Mouse (Mus musculus): ENCODE measurements around the gene Fos. TPM values are rescaled to one million over a fixed set of nuclear protein-coding genes. Genes with fewer than 3 reads are reported as not detected.
A peak's percentile ranks its signal among the peaks of the same experiment; 100 is the strongest.

Gene Fos
- polyA plus RNA-seq, 1 experiment from 2014 or later: 1.6 TPM

DNA sequence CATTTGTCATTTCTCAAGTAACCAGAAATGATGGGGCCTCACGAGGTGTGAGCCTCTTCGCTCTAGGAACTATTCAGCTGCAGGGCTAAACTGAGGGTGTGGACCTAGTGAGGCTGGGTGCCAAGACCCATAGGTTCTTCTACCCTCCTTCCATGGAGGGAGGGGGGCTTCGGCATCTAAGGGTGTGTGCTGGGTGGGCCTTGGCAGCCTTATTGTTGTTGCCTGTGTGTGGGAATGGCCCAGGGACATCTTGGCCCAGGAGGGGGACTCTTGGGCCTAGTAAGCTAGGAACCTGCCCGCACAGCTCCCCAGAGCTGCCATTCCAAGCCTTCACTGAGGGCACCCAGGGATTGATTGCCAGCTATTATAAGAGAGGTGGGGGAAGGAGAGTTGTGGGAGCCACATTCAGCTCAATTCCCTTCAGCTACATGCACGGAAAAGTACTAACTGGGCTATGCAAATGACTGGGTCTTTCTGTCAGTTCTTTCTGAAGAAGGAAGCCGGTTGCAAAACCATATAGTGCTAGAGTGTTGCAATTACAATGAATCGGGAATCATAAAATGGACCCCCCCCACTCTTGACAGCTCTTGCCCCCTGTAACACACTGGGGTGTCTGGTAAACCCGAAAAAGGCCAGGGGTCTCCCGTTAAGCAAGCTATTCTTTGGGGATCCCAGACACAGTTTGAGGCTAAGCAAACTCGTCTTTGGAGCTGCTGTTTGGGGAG lies 16.6 kb downstream of the Fos start:
- Histone ChIP-seq H3K9me3 (replicated peaks; ENCODE audit: control insufficient read depth, low read length) (no peaks in the 10 kb centered on the region), H3K4me1 (ENCODE audit: control insufficient read depth, low read depth, low read length) (peaks cover 17% of the 10 kb centered on the region), H3K4me3 (ENCODE audit: low read depth, low read length) (no peak overlapping the region), H3K4me2 (ENCODE audit: low read depth, low read length) (no peak overlapping the region), H3K9ac (ENCODE audit: low read depth, low read length) (no peak overlapping the region), H3K27me3 (ENCODE audit: control insufficient read depth, insufficient read depth, low read depth, low read length) (peaks cover 21% of the 10 kb centered on the region), H3K27ac (ENCODE audit: low read length) (peak overlapping the region; percentile 54), H3K36me3 (ENCODE audit: control insufficient read depth, insufficient read depth) (no peaks in the 10 kb centered on the region)
- 50% methylated on average over 10 of the region's 10 CpGs for WGBS (ENCODE audit: insufficient replicate concordance)
- ATAC-seq (ENCODE audit: low read depth): no peak

DNA sequence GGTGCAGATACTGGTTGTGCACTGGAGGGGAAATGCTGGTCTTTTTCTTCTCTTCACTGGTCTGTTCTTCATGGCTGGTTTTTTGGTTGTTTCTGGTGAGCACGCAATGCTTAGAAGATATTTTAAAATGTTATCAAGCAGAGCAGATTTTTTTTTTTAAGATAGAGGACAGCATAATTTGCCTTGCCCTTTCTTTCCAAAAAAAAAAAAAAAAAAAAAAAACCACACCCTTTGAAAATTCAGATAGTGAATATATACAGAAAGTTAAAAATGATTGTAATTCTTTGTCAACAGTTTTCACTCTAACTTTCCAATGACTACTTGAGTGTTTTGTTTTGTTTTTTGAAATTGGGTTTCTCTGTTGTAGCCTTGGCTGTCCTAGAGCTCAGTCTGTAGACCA lies 17.3 kb downstream of the Fos start:
- Histone ChIP-seq H3K9ac (ENCODE audit: low read depth, low read length) (no peak overlapping the region), H3K9me3 (replicated peaks; ENCODE audit: control insufficient read depth, low read length) (no peaks in the 10 kb centered on the region), H3K4me1 (ENCODE audit: control insufficient read depth, low read depth, low read length) (peaks cover 12% of the 10 kb centered on the region), H3K36me3 (ENCODE audit: control insufficient read depth, insufficient read depth) (no peaks in the 10 kb centered on the region), H3K4me2 (ENCODE audit: low read depth, low read length) (no peak overlapping the region), H3K27me3 (ENCODE audit: control insufficient read depth, insufficient read depth, low read depth, low read length) (peaks cover 21% of the 10 kb centered on the region), H3K27ac (ENCODE audit: low read length) (peak overlapping the region; percentile 23; the same call in 1 of the 2 replicates), H3K4me3 (ENCODE audit: low read depth, low read length) (no peak overlapping the region)
- 26% methylated on average over 1 of the region's 1 CpGs for WGBS (ENCODE audit: insufficient replicate concordance)
- no peak for ATAC-seq (ENCODE audit: low read depth)

DNA sequence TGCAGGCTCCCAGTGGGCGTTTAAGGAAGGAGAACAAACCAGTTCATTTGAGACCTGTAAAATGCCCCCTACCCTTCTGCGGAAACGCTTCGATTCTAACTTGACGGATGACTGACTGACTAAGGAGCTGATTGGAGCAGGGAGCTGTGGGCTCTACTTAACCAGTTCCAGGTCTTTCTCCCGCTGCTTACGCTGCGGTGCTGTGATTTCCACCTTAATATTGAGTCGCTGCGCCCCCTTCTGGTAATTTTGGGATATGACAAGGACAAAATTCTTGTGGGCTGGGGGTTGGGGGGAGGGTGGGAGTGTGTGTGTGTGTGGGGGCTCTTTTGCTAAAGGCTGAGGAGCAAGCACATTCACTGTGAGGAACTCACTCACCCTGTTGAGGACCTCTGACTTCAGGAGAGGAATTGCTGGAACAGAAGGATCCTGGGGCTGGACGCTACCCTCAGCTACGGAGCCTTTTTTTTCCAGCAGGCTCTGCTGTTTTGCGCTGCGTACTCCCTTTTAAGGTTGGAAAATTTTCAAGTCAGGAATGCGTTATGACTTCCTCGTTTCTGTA lies 18.5 kb downstream of the Fos start:
- Histone ChIP-seq H3K36me3 (ENCODE audit: control insufficient read depth, insufficient read depth) (no peaks in the 10 kb centered on the region), H3K27me3 (ENCODE audit: control insufficient read depth, insufficient read depth, low read depth, low read length) (peaks cover 15% of the 10 kb centered on the region), H3K4me1 (ENCODE audit: control insufficient read depth, low read depth, low read length) (peaks cover 5% of the 10 kb centered on the region), H3K9ac (ENCODE audit: low read depth, low read length) (no peak overlapping the region), H3K4me2 (ENCODE audit: low read depth, low read length) (peak overlapping the region; percentile 2; the same call in 1 of the 2 replicates), H3K9me3 (replicated peaks; ENCODE audit: control insufficient read depth, low read length) (no peaks in the 10 kb centered on the region), H3K4me3 (ENCODE audit: low read depth, low read length) (no peak overlapping the region), H3K27ac (ENCODE audit: low read length) (no peak overlapping the region)
- no peak for ATAC-seq (ENCODE audit: low read depth)
- WGBS (ENCODE audit: insufficient replicate concordance): 22% methylated on average over 16 of the region's 16 CpGs

DNA sequence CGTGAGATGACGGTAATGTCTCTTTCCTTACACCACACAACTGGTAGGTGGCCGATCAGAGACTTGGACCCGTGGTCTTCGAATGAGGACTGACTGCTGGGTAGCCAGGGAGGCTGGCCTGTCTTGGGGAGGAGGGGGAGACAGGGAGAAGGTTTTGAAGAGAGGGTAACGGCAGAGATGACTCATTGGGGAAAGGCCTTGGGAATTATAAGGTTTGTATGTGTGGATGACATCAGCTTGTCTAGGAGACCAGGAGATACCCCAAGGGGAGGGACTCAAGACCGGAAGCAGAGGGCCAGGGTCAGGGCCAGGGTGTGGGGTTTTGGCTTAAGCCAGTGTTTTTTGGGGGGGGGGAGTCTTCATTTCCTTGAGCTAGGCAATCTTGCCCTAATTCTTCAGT lies 22.6 kb downstream of the Fos start:
- H3K9me3 ChIP-seq (replicated peaks; ENCODE audit: control insufficient read depth, low read length): no peaks in the 10 kb centered on the region
- H3K4me3 ChIP-seq (ENCODE audit: low read depth, low read length): no peak overlapping the region
- ATAC-seq (ENCODE audit: low read depth): no peak
- H3K27ac ChIP-seq (ENCODE audit: low read length): no peak overlapping the region
- no peaks in the 10 kb centered on the region; the same call in 1 of the 2 replicates for H3K4me1 ChIP-seq (ENCODE audit: control insufficient read depth, low read depth, low read length)
- 66% methylated on average over 7 of the region's 7 CpGs for WGBS (ENCODE audit: insufficient replicate concordance)
- no peaks in the 10 kb centered on the region for H3K36me3 ChIP-seq (ENCODE audit: control insufficient read depth, insufficient read depth)
- H3K9ac ChIP-seq (ENCODE audit: low read depth, low read length): no peak overlapping the region
- H3K27me3 ChIP-seq (ENCODE audit: control insufficient read depth, insufficient read depth, low read depth, low read length): no peaks in the 10 kb centered on the region
- no peak overlapping the region for H3K4me2 ChIP-seq (ENCODE audit: low read depth, low read length)

DNA sequence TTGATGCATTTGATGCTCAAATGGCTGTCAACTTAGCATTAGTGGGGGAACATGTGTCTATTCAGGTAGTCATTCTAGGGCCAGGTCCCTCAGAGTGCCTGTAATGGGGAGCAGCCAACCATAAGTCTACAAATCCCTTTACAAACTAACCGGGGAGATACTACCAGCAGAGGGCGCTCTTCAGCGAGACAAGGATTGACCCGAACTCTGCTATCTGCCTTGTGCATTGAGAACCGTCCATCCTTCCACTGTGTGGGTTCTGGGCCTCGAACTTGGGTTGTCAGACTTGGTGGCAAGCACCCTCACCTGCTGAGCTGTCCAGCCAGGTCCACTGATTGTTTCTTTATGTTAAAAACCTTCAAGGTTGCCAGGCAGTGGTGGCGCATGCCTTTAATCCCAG lies 23.1 kb downstream of the Fos start:
- Histone ChIP-seq H3K4me2 (ENCODE audit: low read depth, low read length) (no peak overlapping the region), H3K27ac (ENCODE audit: low read length) (no peak overlapping the region), H3K27me3 (ENCODE audit: control insufficient read depth, insufficient read depth, low read depth, low read length) (no peaks in the 10 kb centered on the region), H3K4me3 (ENCODE audit: low read depth, low read length) (no peak overlapping the region), H3K9me3 (replicated peaks; ENCODE audit: control insufficient read depth, low read length) (no peaks in the 10 kb centered on the region), H3K36me3 (ENCODE audit: control insufficient read depth, insufficient read depth) (no peaks in the 10 kb centered on the region), H3K9ac (ENCODE audit: low read depth, low read length) (no peak overlapping the region), H3K4me1 (ENCODE audit: control insufficient read depth, low read depth, low read length) (no peaks in the 10 kb centered on the region; the same call in 1 of the 2 replicates)
- WGBS (ENCODE audit: insufficient replicate concordance): 14% methylated on average over 7 of the region's 7 CpGs
- ATAC-seq (ENCODE audit: low read depth): 0 out of 2 replicates have a peak, but pooled peaks have one; percentile 37

DNA sequence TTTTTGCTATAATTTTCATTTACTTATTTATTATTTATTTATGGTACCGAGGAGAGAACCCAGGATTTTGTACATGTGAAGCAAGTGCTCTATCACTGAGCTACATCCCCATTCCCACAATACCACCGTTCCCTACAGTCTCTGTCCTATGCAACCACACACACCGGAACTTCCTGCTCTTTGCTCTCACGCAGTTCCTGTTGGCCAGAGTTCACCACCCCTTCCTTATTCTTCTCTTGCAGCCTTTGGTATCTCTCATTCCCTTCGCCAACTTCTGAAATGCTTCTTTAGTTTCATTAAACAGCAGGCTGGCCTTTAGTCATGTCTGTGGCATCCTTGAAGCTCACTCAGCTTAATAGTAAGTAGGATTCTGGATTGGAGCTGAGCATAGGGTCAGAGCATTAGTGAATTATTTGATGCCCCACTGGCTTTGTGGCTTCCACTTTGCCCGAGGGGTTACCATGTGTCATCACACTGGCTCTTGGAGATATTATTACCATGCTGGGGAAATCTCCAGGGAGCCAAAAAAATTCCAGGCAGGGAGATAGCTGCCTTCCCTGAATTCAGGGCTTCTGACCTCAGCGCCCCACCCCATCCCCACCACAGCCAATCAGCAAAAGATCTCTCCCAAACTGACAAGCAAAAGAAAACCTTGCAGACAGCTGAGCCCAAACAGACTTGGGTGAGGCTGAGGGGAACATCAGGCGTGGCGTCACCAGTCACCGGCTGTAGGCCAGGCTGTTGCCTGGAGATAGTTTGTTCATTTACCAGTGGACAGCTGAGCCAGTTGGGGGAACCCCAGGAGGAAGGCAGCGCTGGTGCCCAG lies 23.8 kb downstream of the Fos start:
- H3K27ac ChIP-seq (ENCODE audit: low read length): no peak overlapping the region
- no peaks in the 10 kb centered on the region for H3K36me3 ChIP-seq (ENCODE audit: control insufficient read depth, insufficient read depth)
- no peaks in the 10 kb centered on the region for H3K27me3 ChIP-seq (ENCODE audit: control insufficient read depth, insufficient read depth, low read depth, low read length)
- 28% methylated on average over 11 of the region's 11 CpGs for WGBS (ENCODE audit: insufficient replicate concordance)
- no peak overlapping the region for H3K4me3 ChIP-seq (ENCODE audit: low read depth, low read length)
- no peak overlapping the region for H3K4me2 ChIP-seq (ENCODE audit: low read depth, low read length)
- H3K9ac ChIP-seq (ENCODE audit: low read depth, low read length): no peak overlapping the region
- no peaks in the 10 kb centered on the region for H3K4me1 ChIP-seq (ENCODE audit: control insufficient read depth, low read depth, low read length)
- H3K9me3 ChIP-seq (replicated peaks; ENCODE audit: control insufficient read depth, low read length): no peaks in the 10 kb centered on the region
- ATAC-seq (ENCODE audit: low read depth): no peak

DNA sequence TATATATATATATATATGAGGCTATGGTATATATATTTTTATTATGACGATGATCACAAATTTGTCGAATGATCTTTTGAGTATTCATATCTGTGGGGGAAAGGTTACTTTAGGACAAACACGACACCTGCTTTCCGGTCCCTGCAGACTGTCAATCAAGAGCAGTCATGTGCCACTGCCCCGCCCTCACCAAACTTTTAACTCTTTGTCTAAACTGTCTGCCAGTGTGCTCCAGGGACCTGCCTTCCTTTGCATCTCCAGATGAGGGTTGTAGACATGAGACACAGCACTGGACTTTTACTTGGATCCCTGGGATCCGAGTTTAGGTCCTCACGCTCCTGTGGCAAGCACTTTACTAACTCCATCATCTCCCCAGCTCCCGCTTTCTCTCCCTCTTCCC lies 25.3 kb downstream of the Fos start:
- H3K27me3 ChIP-seq (ENCODE audit: control insufficient read depth, insufficient read depth, low read depth, low read length): no peaks in the 10 kb centered on the region
- ATAC-seq (ENCODE audit: low read depth): no peak
- no peaks in the 10 kb centered on the region for H3K36me3 ChIP-seq (ENCODE audit: control insufficient read depth, insufficient read depth)
- no peak overlapping the region for H3K27ac ChIP-seq (ENCODE audit: low read length)
- H3K4me2 ChIP-seq (ENCODE audit: low read depth, low read length): no peak overlapping the region
- H3K4me3 ChIP-seq (ENCODE audit: low read depth, low read length): no peak overlapping the region
- 63% methylated on average over 8 of the region's 8 CpGs for WGBS (ENCODE audit: insufficient replicate concordance)
- H3K9me3 ChIP-seq (replicated peaks; ENCODE audit: control insufficient read depth, low read length): no peaks in the 10 kb centered on the region
- no peaks in the 10 kb centered on the region for H3K4me1 ChIP-seq (ENCODE audit: control insufficient read depth, low read depth, low read length)
- no peak overlapping the region for H3K9ac ChIP-seq (ENCODE audit: low read depth, low read length)

DNA sequence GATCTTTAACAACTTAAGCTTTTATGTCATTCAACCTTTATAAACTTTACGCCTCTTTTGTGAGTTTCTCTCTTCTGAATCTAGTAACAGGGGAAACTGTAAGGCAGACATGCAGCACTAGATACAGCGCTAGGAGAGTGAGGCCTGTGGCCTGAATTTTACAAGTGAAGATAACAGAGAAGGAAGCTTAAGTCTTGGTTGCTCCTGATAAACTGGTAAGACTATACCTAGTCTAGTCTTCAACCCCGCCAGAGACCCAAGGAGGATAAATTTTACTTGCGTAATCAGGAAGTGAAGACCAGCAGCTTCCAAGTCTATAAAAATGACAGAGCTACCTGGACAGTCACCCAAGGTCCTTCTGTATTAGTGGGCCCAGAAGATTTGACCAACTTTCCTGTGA lies 29.0 kb downstream of the Fos start:
- H3K27ac ChIP-seq (ENCODE audit: low read length): no peak overlapping the region
- no peak overlapping the region for H3K9ac ChIP-seq (ENCODE audit: low read depth, low read length)
- H3K4me1 ChIP-seq (ENCODE audit: control insufficient read depth, low read depth, low read length): no peaks in the 10 kb centered on the region
- H3K4me3 ChIP-seq (ENCODE audit: low read depth, low read length): no peak overlapping the region
- no peaks in the 10 kb centered on the region for H3K36me3 ChIP-seq (ENCODE audit: control insufficient read depth, insufficient read depth)
- H3K9me3 ChIP-seq (replicated peaks; ENCODE audit: control insufficient read depth, low read length): no peaks in the 10 kb centered on the region
- no peaks in the 10 kb centered on the region for H3K27me3 ChIP-seq (ENCODE audit: control insufficient read depth, insufficient read depth, low read depth, low read length)
- no peak for ATAC-seq (ENCODE audit: low read depth)
- 50% methylated on average over 4 of the region's 4 CpGs for WGBS (ENCODE audit: insufficient replicate concordance)
- H3K4me2 ChIP-seq (ENCODE audit: low read depth, low read length): no peak overlapping the region

DNA sequence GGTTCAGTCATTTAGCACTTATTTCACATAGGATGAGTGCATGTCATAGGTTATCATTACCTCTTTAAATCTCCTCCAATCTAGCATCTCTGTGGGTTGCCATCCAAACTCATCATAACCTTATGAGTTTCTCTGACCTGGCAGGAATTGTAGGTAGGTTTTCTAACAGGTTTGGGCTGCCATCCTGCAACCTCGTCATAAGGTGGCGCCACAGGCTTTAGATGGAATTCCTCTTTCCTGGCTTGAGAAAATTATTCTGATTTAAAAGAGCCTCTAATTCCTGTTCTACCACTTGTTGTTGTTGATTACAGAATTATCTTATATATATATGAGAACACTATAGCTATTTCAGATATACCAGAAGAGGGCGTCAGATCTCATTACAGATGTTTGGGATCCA lies 34.5 kb downstream of the Fos start:
- Histone ChIP-seq H3K27ac (ENCODE audit: low read length) (no peak overlapping the region), H3K9ac (ENCODE audit: low read depth, low read length) (no peak overlapping the region), H3K27me3 (ENCODE audit: control insufficient read depth, insufficient read depth, low read depth, low read length) (no peaks in the 10 kb centered on the region), H3K9me3 (replicated peaks; ENCODE audit: control insufficient read depth, low read length) (no peaks in the 10 kb centered on the region), H3K4me1 (ENCODE audit: control insufficient read depth, low read depth, low read length) (no peaks in the 10 kb centered on the region), H3K4me3 (ENCODE audit: low read depth, low read length) (no peak overlapping the region), H3K4me2 (ENCODE audit: low read depth, low read length) (no peak overlapping the region), H3K36me3 (ENCODE audit: control insufficient read depth, insufficient read depth) (no peaks in the 10 kb centered on the region)
- no peak for ATAC-seq (ENCODE audit: low read depth)
- WGBS (ENCODE audit: insufficient replicate concordance): 13% methylated on average over 3 of the region's 3 CpGs

Measured in liver, embryonic 16.5 days (tissue).